11 mouse cellular contexts compared by ENCODE assay signal in the genomic region with DNA sequence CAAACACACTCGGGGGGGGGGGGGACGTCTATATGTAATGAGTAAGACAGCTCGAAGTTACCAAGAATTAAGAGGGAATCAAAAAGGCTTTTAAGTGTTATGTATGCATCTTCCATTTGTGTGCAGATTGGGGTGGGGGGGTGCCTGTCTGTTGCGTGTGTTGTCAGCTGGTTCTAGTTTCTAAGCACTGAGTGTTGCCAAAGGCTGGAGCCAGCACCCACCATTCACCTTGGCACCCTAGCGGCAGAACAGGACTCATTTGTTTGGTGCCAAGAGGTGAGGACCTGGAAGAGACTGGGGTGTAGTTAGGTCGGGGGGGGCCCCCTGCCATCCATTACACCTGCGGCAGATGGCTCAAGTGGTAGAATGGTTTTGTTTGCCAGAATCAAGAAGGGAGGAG.
DNase-seq lines count a peak whose midpoint lies in the region; ATAC-seq and TF ChIP-seq lines count a peak whose summit lies in the region.
"Had no signal": no experiment of that assay in that cellular context is flagged by ENCODE, and none has a peak within 500 bp of the region (broad histone marks: within the 10 kb centered on the region; RNA-seq: fewer than 3 reads in every experiment).

No protein-coding gene starts in this region.

- H3K27ac ChIP-seq in cerebellum, adult 2 months (ENCODE audit: insufficient read depth, low read length), result peak overlapping the region; percentile 95
- peak overlapping the region; percentile 100 for H3K27ac ChIP-seq in forebrain, embryonic 15.5 days (replicated peaks)
- peak overlapping the region; percentile 98 for H3K27ac ChIP-seq in midbrain, embryonic 12.5 days (replicated peaks)
- H3K27ac ChIP-seq: kidney, postnatal 0 days; liver, embryonic 14.5 days had no signal

- peak overlapping the region; percentile 100 for H3K9ac ChIP-seq in forebrain, embryonic 15.5 days (replicated peaks)
- peak overlapping the region; percentile 88 for H3K9ac ChIP-seq in midbrain, embryonic 12.5 days (replicated peaks)
- H3K9ac ChIP-seq: liver, embryonic 14.5 days had no signal

- H3K4me1 ChIP-seq in cerebellum, adult 2 months (ENCODE audit: control insufficient read depth, insufficient read depth, low read length), result peaks cover 4% of the 10 kb centered on the region; the same call in 1 of the 2 replicates
- peaks cover 6% of the 10 kb centered on the region; the same call in 1 of the 2 replicates for H3K4me1 ChIP-seq in forebrain, embryonic 15.5 days
- peaks cover 4% of the 10 kb centered on the region; the same call in 1 of the 2 replicates for H3K4me1 ChIP-seq in midbrain, embryonic 12.5 days

- no peaks in the 10 kb centered on the region for H3K27me3 ChIP-seq in cerebellum, adult 2 months (ENCODE audit: control insufficient read depth, insufficient read depth, low read length)
- no peaks in the 10 kb centered on the region for H3K27me3 ChIP-seq in forebrain, embryonic 15.5 days
- peaks cover 26% of the 10 kb centered on the region for H3K27me3 ChIP-seq in midbrain, embryonic 12.5 days

- DNase-seq in brain, adult 2 months (ENCODE audit: low read depth, low spot score), result peak; percentile 97
- peak; percentile 90 to 97 for DNase-seq in cerebellum, adult 2 months
- no peak for DNase-seq in gastrocnemius, adult 8-10 months (ENCODE audit: low spot score in 2 of 2)
- no peak for DNase-seq in thymus, postnatal 0 days (ENCODE audit: low spot score)
- DNase-seq in heart, postnatal 25 days (ENCODE audit: low spot score), result no peak
- DNase-seq: thymus, adult 2 months had no signal

- intact Hi-C loops in heart, postnatal 25 days (cut with DNase I), result no loop called here

- peak overlapping the region; percentile 65 for H3K4me2 ChIP-seq in forebrain, embryonic 15.5 days (replicated peaks)
- H3K4me2 ChIP-seq in midbrain, embryonic 12.5 days (replicated peaks), result peak overlapping the region; percentile 68

- peak; percentile 47; the same call in 1 of the 2 replicates for TF ChIP-seq CTCF in cerebellum, adult 2 months (IDR thresholded peaks at IDR 0.05; ENCODE audit: borderline replicate concordance, insufficient read depth, low read depth, low read length)

- 2% methylated on average over 7 of the region's 7 CpGs for WGBS in cerebellum, adult 2 months
- under 1% methylated on average over 7 of the region's 7 CpGs for WGBS in forebrain, embryonic 15.5 days
- 4% methylated on average over 7 of the region's 7 CpGs for WGBS in midbrain, embryonic 12.5 days

- ATAC-seq in forebrain, embryonic 15.5 days (replicated peaks), result peak; percentile 6
- ATAC-seq in midbrain, embryonic 12.5 days (ENCODE audit: low FRiP score, low read depth), result no peak
- no peak for ATAC-seq in monocyte, adult 5-6 weeks (replicated peaks; ENCODE audit: insufficient number of reproducible peaks, low FRiP score, low TSS enrichment, poor library complexity, severe bottlenecking)

- no peaks in the 10 kb centered on the region for H3K36me3 ChIP-seq in forebrain, embryonic 15.5 days
- no peaks in the 10 kb centered on the region for H3K36me3 ChIP-seq in midbrain, embryonic 12.5 days

- H3K4me3 ChIP-seq in cerebellum, adult 2 months (replicated peaks; ENCODE audit: insufficient read depth, low read depth, low read length), result peak overlapping the region; percentile 95
- peak overlapping the region; percentile 78 for H3K4me3 ChIP-seq in forebrain, embryonic 15.5 days
- H3K4me3 ChIP-seq in midbrain, embryonic 12.5 days, result peak overlapping the region; percentile 92

- TF ChIP-seq POLR2A in cerebellum, adult 2 months (IDR thresholded peaks at IDR 0.05; ENCODE audit: borderline replicate concordance, insufficient read depth, low read length), result no peak

- H3K9me3 ChIP-seq in forebrain, embryonic 15.5 days, result no peaks in the 10 kb centered on the region
- H3K9me3 ChIP-seq in midbrain, embryonic 12.5 days, result no peaks in the 10 kb centered on the region

Comparison
In these comparisons a context has a peak if more than half of its experiments do, and no peak if none do; other contexts are left out.
1. DNase-seq: peak in brain, adult 2 months (single experiment) and cerebellum, adult 2 months (2 of 2); none in gastrocnemius, adult 8-10 months (0 of 2), thymus, postnatal 0 days (single experiment) and heart, postnatal 25 days (single experiment).
2. Peak in every context shown above with its lines, with median percentiles within 50 percentile points of each other: H3K27ac ChIP-seq and H3K4me3 ChIP-seq.